Mouse (Mus musculus) right cerebral cortex, postnatal 14 days (tissue): ENCODE results near the gene Shh.
A peak's percentile ranks its signal among the peaks of the same experiment; 100 is the strongest.

ENCODE experiments used
- DNase-seq: peaks from one replicate; pipeline ENCODE4 v3.0.0; 2022

The Shh gene

GRCm38 (mm10) chr5:28458821-28459240 lies 8.2 kb downstream of the Shh start:
- no peak for DNase-seq

GRCm38 (mm10) chr5:28457921-28458641 lies 9.0 kb downstream of the Shh start:
- DNase-seq: peak; percentile 40

GRCm38 (mm10) chr5:28456366-28456765 lies 10.7 kb downstream of the Shh start:
- DNase-seq: no peak

- DNase-seq: no peak
Observed at GRCm38 (mm10) chr5:28455721-28456120, 11.3 kb downstream of the Shh start.

- DNase-seq: no peak
Observed at GRCm38 (mm10) chr5:28454546-28454945, 12.5 kb downstream of the Shh start.

GRCm38 (mm10) chr5:28453523-28453922 lies 13.5 kb downstream of the Shh start:
- DNase-seq: no peak

- no peak for DNase-seq
Observed at GRCm38 (mm10) chr5:28453086-28453485, 14.0 kb downstream of the Shh start.

- peak; percentile 88 for DNase-seq
Observed at GRCm38 (mm10) chr5:28451053-28451638, 15.9 kb downstream of the Shh start.

- DNase-seq: no peak
Observed at GRCm38 (mm10) chr5:28450126-28450890, 16.7 kb downstream of the Shh start.

- no peak for DNase-seq
Observed at GRCm38 (mm10) chr5:28425926-28426325, 41.1 kb downstream of the Shh start.

- no peak for DNase-seq
Observed at GRCm38 (mm10) chr5:28423781-28424180, 43.3 kb downstream of the Shh start.

GRCm38 (mm10) chr5:28419640-28420265 lies 47.3 kb downstream of the Shh start:
- no peak for DNase-seq

- no peak for DNase-seq
Observed at GRCm38 (mm10) chr5:28418734-28419133, 48.3 kb downstream of the Shh start.

GRCm38 (mm10) chr5:28416029-28416428 lies 51.0 kb downstream of the Shh start:
- DNase-seq: no peak

GRCm38 (mm10) chr5:28414076-28414475 lies 53.0 kb downstream of the Shh start:
- DNase-seq: no peak

GRCm38 (mm10) chr5:28413533-28413932 lies 53.5 kb downstream of the Shh start:
- DNase-seq: no peak

- no peak for DNase-seq
Observed at GRCm38 (mm10) chr5:28412006-28412685, 54.9 kb downstream of the Shh start.
